Mouse (Mus musculus) myocyte (in vitro differentiated cells): ENCODE measurements at regions not wholly inside any gene's neighbourhood (a gene's known extent, or its start where the extent isn't known, plus 50 kb on each side); places are given as distances from the start of the nearest gene placed in this dataset.

Experiments
- CEBPB ChIP-seq: IDR thresholded peaks from 2 replicates; pipeline ENCODE4 v1.6.1; 2011; ENCODE audit warnings: mild to moderate bottlenecking, moderate library complexity; ENCODE audit not compliant: poor library complexity, insufficient read depth, severe bottlenecking
- E2F4 ChIP-seq: IDR thresholded peaks from one replicate; pipeline ENCODE4 v1.6.1; 2011; ENCODE audit warnings: mild to moderate bottlenecking, control low read depth, moderate library complexity; ENCODE audit not compliant: insufficient read depth
- MAX ChIP-seq: IDR thresholded peaks from one replicate; pipeline ENCODE4 v1.6.1; 2011; ENCODE audit warnings: low read depth, mild to moderate bottlenecking, control low read depth
- POLR2A ChIP-seq: IDR thresholded peaks from one replicate; pipeline ENCODE4 v1.6.1; 2011; ENCODE audit warnings: low read depth, mild to moderate bottlenecking, control low read depth, moderate library complexity; ENCODE audit not compliant: insufficient read length
- POLR2AphosphoS2 ChIP-seq: IDR thresholded peaks from one replicate; pipeline ENCODE4 v1.6.1; 2011; ENCODE audit warnings: low read depth, control low read depth; ENCODE audit not compliant: insufficient read length
- TCF12 ChIP-seq: IDR thresholded peaks from one replicate; pipeline ENCODE4 v1.6.1; 2011; ENCODE audit warnings: mild to moderate bottlenecking, control low read depth; ENCODE audit not compliant: poor library complexity, insufficient read depth, severe bottlenecking
- USF1 ChIP-seq: IDR thresholded peaks from one replicate; pipeline ENCODE4 v1.6.1; 2011; ENCODE audit warnings: low read depth, mild to moderate bottlenecking, control low read depth, moderate library complexity

DNA sequence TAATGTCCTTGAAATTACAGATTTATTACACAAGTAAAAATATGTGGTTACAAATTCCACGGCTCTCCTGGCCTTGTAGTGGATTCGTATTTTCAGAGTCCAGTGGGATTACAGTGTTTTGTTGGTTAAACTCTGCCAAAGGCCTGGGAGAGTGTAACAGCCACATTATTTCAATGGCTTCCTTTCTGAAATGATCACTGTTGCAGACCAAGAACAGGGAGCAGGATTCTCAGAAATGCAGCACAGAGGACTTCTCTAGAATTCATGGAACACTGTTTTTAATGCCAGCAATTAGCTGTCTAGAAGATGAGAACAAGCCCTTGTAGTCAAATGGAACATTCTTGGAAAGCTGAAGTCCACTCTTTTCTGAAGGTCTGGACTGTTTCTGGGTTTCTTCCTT, 505.8 kb upstream of the Adgrl2 start:
- TF ChIP-seq TCF12 (no peak), POLR2AphosphoS2 (no peak), POLR2A (no peak), USF1 (no peak), E2F4 (no peak), MAX (no peak), CEBPB (no peak)
